Mouse (Mus musculus): ENCODE measurements around the gene Tex14. TPM values are rescaled to one million over a fixed set of nuclear protein-coding genes. Genes with fewer than 3 reads are reported as not detected.
"Not testable (repeated sequence)": the region's sequence is repeated elsewhere in the genome, so short reads cannot be mapped to it uniquely, and the experiment has no call there.

Tex14 gene
- polyA plus RNA-seq, 1 experiment: 0.55 TPM

- H3K27me3 ChIP-seq (ENCODE audit: control insufficient read depth, insufficient read depth, low read length): no peaks in the 10 kb centered on the region
- H3K4me3 ChIP-seq (ENCODE audit: control insufficient read depth, insufficient read depth, low read length): no peak overlapping the region
- no peak overlapping the region for H3K27ac ChIP-seq (ENCODE audit: control insufficient read depth, insufficient read depth, low read length)
- WGBS: 2% methylated on average over 5 of the region's 5 CpGs
- 0 out of 2 replicates have a peak, but pooled peaks cover 2% of the 10 kb centered on the region for H3K4me1 ChIP-seq (replicated peaks; ENCODE audit: control insufficient read depth, insufficient read depth, low read length)
- TF ChIP-seq CTCF (IDR thresholded peaks at IDR 0.05; ENCODE audit: borderline replicate concordance, control insufficient read depth, extremely low read depth, insufficient read depth, low read length, poor library complexity) (no peak), POLR2A (IDR thresholded peaks at IDR 0.05; ENCODE audit: control insufficient read depth, extremely low read depth, insufficient read depth, low read length, poor library complexity) (no peak)
- peak; percentile 58 for DNase-seq
- H3K36me3 ChIP-seq (ENCODE audit: control insufficient read depth, insufficient read depth, low read length): no peaks in the 10 kb centered on the region
These were observed 38.6 kb downstream of the Tex14 start for GRCm38 (mm10) chr11:87443373-87443883.

DNA sequence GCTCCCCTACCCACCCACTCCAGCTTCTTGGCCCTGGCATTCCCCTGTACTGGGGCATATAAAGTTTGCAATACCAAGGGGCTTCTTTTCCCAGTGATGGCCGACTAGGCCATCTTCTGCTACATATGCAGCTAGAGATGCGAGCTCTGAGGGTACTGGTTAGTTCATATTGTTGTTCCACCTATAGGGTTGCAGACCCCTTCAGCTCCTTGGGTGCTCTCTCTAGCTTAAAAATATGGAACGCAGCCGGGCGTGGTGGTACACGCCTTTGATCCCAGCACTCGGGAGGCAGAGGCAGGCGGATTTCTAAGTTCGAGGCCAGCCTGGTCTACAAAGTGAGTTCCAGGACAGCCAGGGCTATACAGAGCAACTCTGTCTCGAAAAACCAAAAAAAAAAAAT lies 39.2 kb downstream of the Tex14 start:
- WGBS: 77% methylated on average over 10 of the region's 10 CpGs
- not testable (repeated sequence) for H3K4me1 ChIP-seq (replicated peaks; ENCODE audit: control insufficient read depth, insufficient read depth, low read length); H3K27me3 ChIP-seq (ENCODE audit: control insufficient read depth, insufficient read depth, low read length); H3K27ac ChIP-seq (ENCODE audit: control insufficient read depth, insufficient read depth, low read length); H3K36me3 ChIP-seq (ENCODE audit: control insufficient read depth, insufficient read depth, low read length); H3K4me3 ChIP-seq (ENCODE audit: control insufficient read depth, insufficient read depth, low read length); DNase-seq

DNA sequence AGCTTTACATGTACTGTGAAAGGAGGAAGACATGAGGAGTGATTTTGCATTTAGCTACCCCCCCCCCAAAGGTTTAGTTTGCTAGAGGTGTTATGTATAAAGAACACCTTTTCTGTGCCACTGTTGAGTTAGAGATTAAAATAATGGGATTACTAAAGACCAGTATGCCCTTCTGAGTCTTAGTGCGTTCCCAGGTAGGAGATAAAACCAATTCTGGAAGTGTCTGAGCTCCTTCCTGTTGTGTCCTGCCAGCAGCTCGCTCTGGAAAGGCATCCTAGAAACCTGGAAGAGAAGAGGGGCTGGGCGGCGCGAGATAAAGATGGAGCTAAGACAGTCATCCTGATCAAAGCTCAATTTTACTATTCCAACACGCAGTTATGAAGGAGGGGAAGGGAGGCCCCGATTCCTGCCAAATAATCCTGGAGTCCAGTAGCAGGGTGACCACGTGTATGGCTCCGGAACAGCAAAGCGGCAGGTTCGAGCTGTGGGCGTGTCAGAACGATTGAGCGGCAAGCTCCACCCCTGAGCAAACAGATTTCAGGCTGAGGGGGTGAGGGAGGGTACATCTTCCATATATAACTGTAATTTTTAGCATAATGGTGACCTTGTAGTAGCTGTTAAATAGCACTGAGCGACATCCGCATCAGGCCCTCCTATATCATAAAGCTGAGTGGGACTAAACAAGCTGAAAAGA lies 40.0 kb downstream of the Tex14 start:
- H3K27me3 ChIP-seq (ENCODE audit: control insufficient read depth, insufficient read depth, low read length): no peaks in the 10 kb centered on the region
- no peak overlapping the region for H3K27ac ChIP-seq (ENCODE audit: control insufficient read depth, insufficient read depth, low read length)
- H3K4me1 ChIP-seq (replicated peaks; ENCODE audit: control insufficient read depth, insufficient read depth, low read length): peaks cover 2% of the 10 kb centered on the region; the same call in 1 of the 2 replicates
- no peak overlapping the region for H3K4me3 ChIP-seq (ENCODE audit: control insufficient read depth, insufficient read depth, low read length)
- TF ChIP-seq POLR2A (IDR thresholded peaks at IDR 0.05; ENCODE audit: control insufficient read depth, extremely low read depth, insufficient read depth, low read length, poor library complexity) (no peak), CTCF (IDR thresholded peaks at IDR 0.05; ENCODE audit: borderline replicate concordance, control insufficient read depth, extremely low read depth, insufficient read depth, low read length, poor library complexity) (no peak)
- H3K36me3 ChIP-seq (ENCODE audit: control insufficient read depth, insufficient read depth, low read length): no peaks in the 10 kb centered on the region
- DNase-seq: no peak
- whole genome bisulfite sequencing: 40% methylated on average over 16 of the region's 16 CpGs

DNA sequence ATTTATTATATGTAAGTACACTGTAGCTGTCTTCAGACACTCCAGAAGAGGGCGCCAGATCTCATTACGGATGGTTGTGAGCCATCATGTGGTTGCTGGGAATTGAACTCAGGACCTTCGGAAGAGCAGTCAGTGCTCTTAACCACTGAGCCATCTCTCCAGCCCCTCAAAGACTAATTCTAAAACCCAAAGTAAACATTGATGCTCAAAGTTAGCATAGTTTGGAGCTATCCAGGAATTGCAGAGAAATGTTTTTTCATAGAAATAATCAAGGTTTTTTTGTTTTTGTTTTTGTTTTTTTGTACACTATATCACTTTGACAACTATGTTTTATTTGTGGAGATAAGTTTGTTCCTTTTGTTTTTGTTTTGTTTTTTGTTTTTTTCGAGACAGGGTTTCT lies 40.7 kb downstream of the Tex14 start:
- not testable (repeated sequence) for H3K4me3 ChIP-seq (ENCODE audit: control insufficient read depth, insufficient read depth, low read length); DNase-seq; H3K4me1 ChIP-seq (replicated peaks; ENCODE audit: control insufficient read depth, insufficient read depth, low read length); H3K27ac ChIP-seq (ENCODE audit: control insufficient read depth, insufficient read depth, low read length); H3K36me3 ChIP-seq (ENCODE audit: control insufficient read depth, insufficient read depth, low read length); H3K27me3 ChIP-seq (ENCODE audit: control insufficient read depth, insufficient read depth, low read length)
- WGBS: 67% methylated on average over 4 of the region's 4 CpGs

DNA sequence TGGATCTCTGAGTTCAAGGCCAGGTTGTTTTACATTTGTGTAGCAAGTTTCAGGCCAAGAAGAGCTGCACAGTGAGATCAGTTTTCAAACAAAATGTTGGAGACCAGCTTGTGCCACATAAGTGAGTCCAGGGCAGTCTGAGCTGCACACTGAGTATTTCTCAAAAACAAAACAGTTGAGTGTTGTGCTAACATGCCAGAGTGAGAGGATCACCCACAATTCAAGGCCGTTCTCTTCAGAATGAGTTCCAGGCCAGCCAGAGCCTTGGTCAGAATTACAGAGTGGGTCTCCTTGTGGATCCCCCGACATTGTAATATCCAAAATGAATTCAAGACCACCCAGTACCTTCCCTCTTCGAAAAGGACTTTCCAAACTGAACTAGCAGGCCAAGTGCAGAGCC lies 41.3 kb downstream of the Tex14 start:
- DNase-seq: no peak
- Histone ChIP-seq H3K4me1 (replicated peaks; ENCODE audit: control insufficient read depth, insufficient read depth, low read length) (peaks cover 2% of the 10 kb centered on the region; the same call in 1 of the 2 replicates), H3K4me3 (ENCODE audit: control insufficient read depth, insufficient read depth, low read length) (no peak overlapping the region), H3K27ac (ENCODE audit: control insufficient read depth, insufficient read depth, low read length) (no peak overlapping the region), H3K36me3 (ENCODE audit: control insufficient read depth, insufficient read depth, low read length) (no peaks in the 10 kb centered on the region), H3K27me3 (ENCODE audit: control insufficient read depth, insufficient read depth, low read length) (no peaks in the 10 kb centered on the region)
- WGBS: 93% methylated on average over 3 of the region's 3 CpGs
- TF ChIP-seq POLR2A (IDR thresholded peaks at IDR 0.05; ENCODE audit: control insufficient read depth, extremely low read depth, insufficient read depth, low read length, poor library complexity) (no peak), CTCF (IDR thresholded peaks at IDR 0.05; ENCODE audit: borderline replicate concordance, control insufficient read depth, extremely low read depth, insufficient read depth, low read length, poor library complexity) (no peak)

DNA sequence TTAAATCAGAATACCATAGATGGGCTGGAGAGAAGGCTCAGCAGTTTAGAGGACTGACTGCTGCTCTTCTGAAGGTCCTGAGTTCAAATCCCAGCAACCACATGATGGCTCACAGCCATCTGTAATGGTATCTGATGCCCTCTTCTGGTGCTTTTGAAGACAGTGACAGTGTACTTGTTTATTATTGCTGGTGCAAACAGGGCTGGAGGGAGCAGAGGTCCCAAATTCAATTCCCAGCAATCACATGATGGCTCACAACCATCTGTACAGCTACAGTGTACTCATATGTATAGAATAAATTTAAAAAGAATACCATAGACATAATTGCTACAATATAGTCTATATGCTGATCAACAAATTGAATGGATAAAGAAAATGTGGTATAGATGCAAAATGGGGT lies 42.6 kb downstream of the Tex14 start:
- TF ChIP-seq POLR2A (IDR thresholded peaks at IDR 0.05; ENCODE audit: control insufficient read depth, extremely low read depth, insufficient read depth, low read length, poor library complexity) (no peak), CTCF (IDR thresholded peaks at IDR 0.05; ENCODE audit: borderline replicate concordance, control insufficient read depth, extremely low read depth, insufficient read depth, low read length, poor library complexity) (no peak)
- Histone ChIP-seq H3K36me3 (ENCODE audit: control insufficient read depth, insufficient read depth, low read length) (no peaks in the 10 kb centered on the region), H3K4me3 (ENCODE audit: control insufficient read depth, insufficient read depth, low read length) (no peak overlapping the region)

GRCm38 (mm10) chr11:87448081-87448475 lies 43.2 kb downstream of the Tex14 start:
- H3K27me3 ChIP-seq (ENCODE audit: control insufficient read depth, insufficient read depth, low read length); H3K4me1 ChIP-seq (replicated peaks; ENCODE audit: control insufficient read depth, insufficient read depth, low read length); H3K36me3 ChIP-seq (ENCODE audit: control insufficient read depth, insufficient read depth, low read length); H3K27ac ChIP-seq (ENCODE audit: control insufficient read depth, insufficient read depth, low read length): not testable (repeated sequence)
- peak overlapping the region; percentile 50 for H3K4me3 ChIP-seq (ENCODE audit: control insufficient read depth, insufficient read depth, low read length)
- DNase-seq: peak; percentile 80
- WGBS: under 1% methylated on average over 33 of the region's 34 CpGs

More for the DNA sequence above, 42.6 kb downstream of the Tex14 start:
- DNase-seq: no peak
- Histone ChIP-seq H3K27me3 (ENCODE audit: control insufficient read depth, insufficient read depth, low read length) (no peaks in the 10 kb centered on the region), H3K4me1 (replicated peaks; ENCODE audit: control insufficient read depth, insufficient read depth, low read length) (peaks cover 2% of the 10 kb centered on the region; the same call in 1 of the 2 replicates), H3K27ac (ENCODE audit: control insufficient read depth, insufficient read depth, low read length) (no peak overlapping the region)

Measured in thymus, adult 2 months (tissue).